Mouse (Mus musculus): ENCODE data around the gene Smarcb1.

Gene Smarcb1

DNA sequence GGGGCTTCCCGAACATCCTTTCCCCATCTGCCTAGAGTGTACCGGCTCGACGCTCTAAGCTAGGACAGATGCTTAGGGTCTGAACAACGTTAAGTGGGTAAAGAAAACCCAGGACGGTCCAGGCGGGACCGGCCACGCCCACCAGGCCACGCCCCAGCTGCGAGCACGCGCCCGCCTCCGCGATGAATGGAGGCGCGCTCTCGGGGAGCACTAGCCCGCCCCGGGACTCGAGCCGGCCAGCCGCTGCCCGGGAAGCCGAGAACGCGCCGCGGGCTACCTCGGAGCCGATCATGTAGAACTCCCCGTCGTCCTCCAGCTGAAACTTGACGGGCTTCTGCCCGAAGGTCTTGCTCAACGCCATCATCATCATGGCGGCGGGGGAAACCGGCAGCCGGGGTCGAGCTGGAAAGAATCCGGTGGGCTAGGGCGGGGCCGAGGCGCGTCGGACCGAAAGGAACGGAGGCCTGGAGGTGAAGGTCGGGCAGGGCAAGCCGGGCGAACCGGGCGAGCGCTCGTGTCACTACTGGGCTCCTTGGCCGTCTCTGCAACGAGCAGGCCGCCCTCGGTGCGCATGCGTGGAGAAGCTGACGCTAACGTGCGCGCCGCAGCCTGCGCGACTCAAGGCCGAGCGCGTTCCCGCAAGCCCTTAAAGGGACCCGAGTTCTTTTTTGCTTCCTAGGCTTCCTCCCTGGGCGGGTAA is at the start of gene Smarcb1:
TSS of gene Smarcb1 (minus strand) at position 592 of the 700 bp plus-strand sequence.
- DNase-seq (ENCODE audit: low spot score in 2 of 2), result peak; percentile 93 to 94

DNA sequence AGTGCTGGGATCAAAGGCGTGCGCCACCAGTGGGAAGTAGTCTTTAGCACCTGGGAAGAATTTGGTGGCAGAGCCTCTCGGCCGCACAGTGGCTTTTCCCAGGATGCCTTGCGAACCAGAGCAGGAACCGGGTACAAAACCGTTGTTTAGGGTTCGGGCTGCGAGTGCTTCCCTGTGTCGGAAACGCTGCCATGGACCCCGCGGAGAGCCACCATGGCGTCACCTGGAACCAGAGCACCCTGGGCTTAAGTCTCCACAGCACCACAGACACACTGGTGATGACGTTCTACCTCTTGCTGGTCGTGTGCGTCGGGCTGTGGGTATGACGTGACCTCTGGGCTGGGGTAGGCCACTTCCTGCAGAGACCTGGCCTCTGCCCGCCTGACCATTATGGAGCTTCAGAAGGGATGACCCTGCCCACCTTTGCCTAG is 33.0 kb upstream of the Smarcb1 start, which contains the start of gene Gm5134:
TSS of gene Gm5134 (plus strand) at position 134 of the 431 bp plus-strand sequence.
- DNase-seq (ENCODE audit: low spot score in 2 of 2), result no peak

DNA sequence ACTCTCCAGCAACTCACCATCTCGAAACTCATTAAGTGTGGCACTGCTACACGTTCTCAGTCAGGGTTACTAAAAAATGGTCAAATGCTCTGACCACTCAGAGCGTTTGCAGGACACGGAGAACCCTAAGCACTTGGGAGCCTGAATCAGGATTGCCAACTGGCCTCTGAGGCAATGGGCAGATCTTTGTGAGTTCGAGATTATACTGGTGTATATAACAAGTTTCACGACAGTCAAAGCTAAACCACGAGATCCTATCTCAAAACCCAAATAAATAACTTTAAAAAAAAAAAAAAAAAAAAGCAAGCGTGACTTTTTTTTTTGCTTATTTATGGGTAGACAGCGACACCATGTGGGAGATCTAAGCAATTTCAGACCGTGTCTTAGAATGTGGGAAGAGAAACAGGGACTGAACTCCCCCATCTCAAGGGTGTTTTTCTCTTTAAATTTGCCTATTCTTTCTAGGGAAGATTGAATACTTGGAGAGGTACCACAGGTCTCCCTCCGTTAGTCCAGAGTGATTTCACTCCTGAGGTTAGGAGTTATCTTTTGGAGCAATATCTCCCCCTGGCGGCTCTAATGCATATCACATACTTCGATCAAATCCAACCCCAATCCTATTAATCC is 30.1 kb upstream of the Smarcb1 start:
- peak in 1 of 2 experiments; percentile 50 for DNase-seq (ENCODE audit: low spot score in 2 of 2)

DNA sequence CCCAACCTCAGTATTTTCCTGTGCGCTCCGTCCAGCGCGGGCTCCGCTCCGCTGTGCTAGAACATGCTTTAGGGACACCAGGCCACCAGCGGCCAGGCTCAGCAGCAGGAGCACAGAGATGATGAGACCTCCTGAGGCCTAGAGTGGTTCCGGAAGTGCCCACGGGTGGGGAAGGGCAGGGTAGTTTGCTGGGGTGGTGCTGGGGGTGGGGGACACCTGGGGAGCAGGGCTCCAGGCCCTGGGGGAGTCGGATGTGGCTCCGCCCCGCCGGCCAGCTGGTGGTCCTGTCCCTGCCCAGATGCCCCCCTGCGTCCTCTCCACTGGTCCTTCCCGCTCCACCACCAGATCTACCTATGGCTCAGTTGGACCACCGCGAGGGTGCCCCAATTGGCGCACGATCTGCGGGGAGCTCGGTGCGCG is 29.4 kb upstream of the Smarcb1 start:
- peak; percentile 70 for DNase-seq (ENCODE audit: low spot score in 2 of 2)

DNA sequence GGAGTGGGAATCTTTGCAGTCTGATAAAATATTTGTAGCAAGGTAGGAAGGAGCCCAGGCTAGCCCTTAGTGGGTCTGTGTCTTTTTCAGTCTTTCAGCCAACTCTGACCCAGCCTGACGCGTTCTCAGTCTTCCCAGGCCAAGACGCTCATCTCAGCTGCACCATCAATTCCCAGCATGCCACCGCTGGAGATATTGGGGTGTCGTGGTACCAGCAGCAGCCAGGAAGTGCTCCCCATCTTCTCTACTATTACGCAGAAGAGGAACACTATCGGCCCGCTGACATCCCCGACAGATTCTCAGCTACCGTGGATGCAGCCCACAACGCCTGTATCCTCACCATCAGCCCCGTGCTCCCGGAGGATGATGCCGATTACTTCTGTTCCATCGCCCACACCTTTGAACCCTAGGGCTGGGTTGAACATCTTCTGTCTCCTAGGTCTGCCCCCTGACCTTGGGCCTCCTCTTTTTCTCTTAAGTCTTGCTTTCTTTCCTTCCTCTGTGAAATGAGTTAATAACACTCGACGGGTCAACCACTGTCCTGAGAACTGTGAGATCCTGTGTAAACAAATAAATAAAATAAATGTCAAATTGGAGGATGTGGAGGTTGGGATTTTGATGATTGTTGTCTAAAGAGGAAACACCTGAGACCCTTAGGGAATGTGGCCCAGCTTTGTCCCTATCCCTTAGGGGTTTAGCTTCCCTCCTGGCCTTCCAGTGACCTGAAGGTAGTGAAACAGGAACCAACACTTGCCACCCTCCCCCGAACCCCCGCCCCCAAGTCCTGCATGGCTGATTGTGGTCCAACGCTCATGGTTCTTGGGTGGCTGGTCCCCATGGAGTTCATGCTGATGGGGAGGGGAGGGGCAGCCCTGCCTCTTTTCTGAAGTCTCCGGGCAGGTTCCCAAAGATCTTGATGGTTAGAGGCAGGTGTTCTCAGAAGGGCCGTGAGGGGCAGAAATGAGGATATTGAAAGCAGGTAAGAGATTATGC is 27.9 kb upstream of the Smarcb1 start:
- DNase-seq (ENCODE audit: low spot score in 2 of 2), result peak; percentile 84 to 86

DNA sequence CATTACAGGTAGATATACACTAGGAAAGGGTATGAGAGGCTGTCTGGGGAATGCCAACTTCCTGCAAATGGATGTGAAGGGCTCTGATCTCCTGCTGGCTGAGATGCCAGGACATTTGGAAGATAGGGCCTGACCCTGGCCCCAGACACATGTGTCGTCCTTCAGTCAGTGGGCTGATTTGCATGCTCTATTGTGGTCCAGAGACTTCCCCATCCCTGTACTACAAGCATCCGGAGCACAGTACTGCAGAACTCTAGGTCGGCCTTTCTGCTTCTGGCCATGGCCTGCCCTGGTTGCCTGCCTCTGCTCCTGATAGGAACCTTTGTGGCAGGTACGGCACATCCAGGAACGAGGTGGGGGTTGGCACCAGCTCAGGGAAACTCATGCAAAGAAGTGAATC is 26.7 kb upstream of the Smarcb1 start:
- peak; percentile 57 to 63 for DNase-seq (ENCODE audit: low spot score in 2 of 2)

DNA sequence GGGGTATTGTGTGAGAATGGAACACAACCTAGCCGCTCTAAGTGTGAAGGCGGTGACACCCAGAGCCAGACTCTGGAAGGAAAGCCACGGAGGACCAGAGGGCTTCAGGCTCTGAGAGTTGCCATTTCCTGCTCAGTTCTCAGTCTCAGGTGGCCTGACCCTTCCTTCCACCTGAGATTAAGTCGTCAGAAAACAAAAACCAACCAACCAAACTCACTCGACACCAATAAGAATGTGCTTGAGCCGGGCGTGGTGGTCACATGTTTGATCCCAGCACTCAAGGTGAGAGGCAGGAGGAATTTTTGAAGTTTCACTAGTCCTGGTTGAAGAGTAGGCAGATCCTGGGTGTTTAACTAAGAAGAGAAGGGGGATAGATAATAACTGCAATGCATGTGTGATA is 24.5 kb upstream of the Smarcb1 start:
- no peak for DNase-seq (ENCODE audit: low spot score in 2 of 2)

DNA sequence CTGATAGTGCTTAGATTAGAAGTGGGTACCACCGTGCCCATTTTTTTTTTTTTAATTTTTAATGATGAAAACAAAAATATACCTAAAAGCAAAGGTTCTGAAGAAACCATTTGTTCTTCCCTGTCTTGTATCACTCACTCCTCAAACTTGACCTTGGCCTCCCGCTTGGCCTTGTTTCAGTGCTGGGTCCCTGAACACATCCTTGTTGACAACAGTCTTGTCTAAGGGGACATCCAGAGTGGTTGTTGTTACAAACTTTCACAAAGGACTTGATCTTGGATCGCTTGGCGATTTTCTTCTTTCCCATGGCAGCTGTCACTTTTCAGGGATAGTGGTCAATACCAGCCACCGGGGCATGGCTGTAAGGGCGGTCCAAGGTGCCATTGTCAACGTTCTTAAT is 23.8 kb upstream of the Smarcb1 start:
- DNase-seq (ENCODE audit: low spot score in 2 of 2), result no peak

DNA sequence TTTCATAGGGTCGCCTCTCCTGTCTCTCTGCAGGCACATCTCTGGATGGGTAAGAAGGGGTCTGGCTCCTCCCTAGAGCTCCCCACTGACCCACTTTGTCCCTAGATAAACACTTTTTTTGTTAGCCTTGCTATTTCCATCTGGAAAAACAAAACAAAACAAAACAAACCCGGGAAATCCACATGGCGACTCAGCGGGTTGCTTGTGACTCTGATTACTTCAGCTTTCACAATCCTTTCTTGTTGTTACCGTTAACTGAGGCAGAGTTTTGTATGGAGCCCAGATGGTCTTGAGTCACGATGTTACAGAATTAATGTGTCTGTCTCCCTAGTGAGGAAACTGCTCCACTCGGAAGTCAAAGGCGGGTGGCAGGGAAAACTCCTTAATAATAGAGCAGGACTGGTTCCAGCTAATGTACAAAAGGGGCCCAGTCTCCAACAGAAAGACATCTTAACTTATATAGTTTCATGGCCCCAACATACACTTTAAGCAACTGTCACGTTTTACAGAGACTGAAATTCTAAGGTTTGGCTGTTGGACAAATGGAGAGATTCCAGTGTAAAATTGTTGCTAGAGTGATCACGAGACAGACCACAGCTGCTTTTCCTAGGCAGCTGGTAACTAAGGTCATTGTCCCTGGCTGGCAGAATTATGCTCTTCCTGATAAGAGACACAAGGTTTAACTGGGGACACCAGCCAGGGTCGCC is 22.8 kb upstream of the Smarcb1 start:
- no peak for DNase-seq (ENCODE audit: low spot score in 2 of 2)

DNA sequence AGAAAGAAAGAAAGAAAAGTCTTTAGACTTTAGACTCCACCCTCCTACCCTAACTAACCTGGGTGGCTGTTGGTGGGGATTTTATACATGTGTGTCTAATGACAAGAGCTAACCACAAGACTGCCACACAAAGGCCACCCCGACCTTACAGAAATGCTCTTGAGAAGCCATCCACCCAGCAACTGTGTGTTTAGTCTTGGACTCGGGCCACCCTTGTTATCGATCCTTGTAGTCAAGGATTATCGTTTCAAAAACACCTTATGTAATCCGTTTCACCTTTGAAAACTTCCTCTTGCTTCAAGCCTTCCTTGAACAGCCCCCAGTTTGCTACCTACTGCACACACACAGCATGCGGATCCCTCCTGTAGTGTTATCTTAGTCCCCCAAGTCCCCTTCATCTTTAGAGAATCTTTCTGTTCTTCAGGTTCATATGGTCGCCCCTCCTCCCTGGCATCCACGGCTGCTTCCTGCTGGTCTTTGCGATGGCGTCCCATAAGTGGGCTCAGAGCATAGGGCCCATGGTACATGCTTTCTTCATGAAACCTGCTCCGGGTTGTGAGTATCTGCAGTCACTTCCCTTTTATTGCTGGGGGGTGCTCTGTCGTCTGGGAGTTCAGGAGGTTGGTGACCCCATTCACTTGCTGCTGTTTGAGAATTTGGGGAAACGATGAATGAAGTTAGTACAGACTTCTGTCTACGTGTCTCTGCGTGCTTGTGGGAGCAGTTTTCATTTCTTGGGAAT is 21.5 kb upstream of the Smarcb1 start, which contains the start of gene Vpreb3:
TSS of gene Vpreb3 (plus strand) at position 322 of the 742 bp plus-strand sequence.
- no peak for DNase-seq (ENCODE audit: low spot score in 2 of 2)

DNA sequence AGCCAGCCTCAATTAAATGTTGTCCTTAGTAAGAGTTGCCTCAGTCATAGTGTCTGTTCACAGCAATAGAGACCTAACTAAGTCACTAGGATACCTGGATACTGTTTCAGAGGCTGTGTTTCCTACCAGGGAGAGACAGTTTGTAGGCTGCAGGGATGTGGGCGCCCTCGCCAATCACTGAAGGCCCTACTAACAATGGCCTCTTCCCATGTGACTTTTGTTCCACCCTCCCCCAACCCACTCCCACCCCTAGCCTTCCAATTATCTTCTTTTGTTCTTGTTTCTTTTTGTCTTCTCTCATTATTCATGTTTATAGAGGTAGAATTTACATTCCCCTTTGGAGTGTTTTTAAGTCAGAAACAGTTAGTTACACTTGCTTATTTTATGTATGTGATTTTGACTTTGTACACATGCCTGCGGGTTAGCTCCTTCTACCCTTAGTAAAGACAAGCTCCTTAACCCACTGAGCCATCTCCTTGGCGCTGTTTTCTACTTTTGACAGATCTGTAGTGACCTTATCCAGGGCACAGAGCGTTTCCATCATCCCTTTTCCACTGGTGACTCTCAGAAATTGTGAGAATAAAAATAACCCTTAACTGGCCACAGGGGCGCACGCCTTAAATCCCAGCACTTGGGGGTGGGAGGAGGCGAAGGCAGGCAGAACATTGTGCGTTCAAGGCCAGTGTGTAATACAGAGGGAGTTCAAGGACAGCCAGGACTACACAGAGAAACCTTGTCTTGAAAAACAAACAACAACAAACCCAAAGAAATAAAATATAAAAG is 19.8 kb upstream of the Smarcb1 start:
- no peak for DNase-seq (ENCODE audit: low spot score in 2 of 2)

DNA sequence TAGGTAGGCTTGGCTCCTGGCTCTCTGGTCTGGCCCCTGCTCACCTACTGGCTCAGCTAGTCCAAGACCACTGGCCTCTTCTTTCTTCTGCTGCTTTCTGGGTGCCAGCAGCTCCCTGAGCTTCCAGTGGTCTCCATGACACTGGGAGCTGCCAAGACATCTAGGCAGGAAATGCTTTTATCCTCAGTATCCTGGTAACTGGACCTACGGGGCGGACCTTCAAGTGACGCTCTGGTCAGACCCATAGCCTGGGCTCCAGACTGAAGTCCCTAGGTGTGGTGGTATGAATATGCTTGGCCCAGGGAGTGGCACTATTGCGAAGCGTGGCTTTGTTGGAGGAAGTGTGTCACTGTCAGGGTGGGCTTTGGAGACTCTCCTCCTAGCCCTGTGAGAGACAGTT is 19.1 kb upstream of the Smarcb1 start, which contains the start of gene Gm867:
TSS of gene Gm867 (minus strand) at position 153 of the 400 bp plus-strand sequence.
- no peak for DNase-seq (ENCODE audit: low spot score in 2 of 2)

DNA sequence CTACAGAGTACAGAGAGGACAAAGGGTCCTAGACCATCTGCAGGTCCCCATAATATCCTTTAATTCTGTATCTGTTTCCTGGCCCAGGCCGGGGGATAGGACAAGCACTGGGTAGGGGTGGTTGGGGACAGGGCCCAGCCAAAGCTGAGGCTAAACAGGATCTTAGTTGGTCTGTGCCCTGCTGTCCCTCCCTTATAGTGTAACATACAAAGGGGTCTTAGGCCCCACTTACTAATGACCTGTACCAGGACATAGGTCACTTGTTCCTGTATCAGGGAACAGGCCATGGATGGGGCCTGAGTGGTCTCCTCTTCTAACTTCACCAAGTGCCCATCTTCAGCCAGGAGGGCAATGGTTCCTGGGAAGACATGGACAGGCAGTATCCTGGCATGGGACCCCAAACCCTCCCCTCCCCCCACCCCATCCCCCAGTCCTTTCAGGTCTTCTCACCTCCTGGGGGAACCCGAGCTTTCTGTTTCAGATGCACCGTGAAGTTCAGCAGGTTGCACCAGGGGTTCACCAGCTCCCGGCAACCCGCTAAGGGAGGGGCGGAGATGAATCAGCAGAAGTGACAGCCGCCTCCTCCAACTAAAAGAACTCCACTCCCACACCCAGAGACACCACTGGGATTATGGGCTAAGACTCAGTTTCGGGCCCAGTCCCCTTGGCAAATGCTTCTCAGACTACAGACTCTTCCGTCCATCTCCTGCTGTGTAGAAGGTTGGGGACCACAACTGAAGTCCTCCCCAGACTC is 18.2 kb upstream of the Smarcb1 start:
- peak; percentile 54 to 75 for DNase-seq (ENCODE audit: low spot score in 2 of 2)

DNA sequence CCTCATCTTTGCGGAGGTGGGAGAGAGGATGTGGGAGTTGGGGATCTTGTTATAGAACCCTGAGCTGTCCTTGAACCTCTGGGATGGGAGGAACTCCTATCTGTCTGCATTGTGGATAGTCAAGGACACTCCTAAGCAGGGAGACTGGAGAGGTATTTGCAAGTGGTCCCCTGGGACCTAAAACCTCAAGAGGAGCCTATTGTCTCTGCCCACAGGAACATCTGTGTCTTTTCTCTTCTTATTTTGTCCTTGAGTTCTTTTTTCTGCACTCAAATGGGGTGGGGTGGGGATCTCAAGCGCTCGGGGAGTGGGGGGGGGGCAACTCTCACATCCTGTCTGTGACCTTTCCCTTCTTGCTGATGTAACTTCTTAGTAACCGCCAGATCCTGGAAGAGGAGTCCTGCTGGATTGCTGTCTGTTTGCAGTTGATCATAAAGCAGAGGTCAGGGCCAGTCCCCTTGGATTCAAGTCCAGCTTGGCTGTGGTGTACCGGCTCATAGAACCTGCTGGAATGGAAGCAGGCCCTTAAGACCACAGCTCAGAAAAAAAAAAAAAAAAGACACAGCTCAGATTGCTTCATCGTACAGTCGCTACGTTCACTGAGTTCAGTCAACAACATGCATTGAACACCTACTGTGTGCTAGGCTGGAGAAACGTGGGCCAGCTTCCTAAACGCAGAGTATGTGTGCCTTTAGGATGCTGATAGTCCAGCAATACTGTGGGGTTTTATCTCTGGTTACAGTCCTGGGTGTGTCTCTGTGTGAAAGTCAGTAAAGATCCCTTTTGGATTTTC is 16.6 kb upstream of the Smarcb1 start:
- peak; percentile 53 to 57 for DNase-seq (ENCODE audit: low spot score in 2 of 2)

DNA sequence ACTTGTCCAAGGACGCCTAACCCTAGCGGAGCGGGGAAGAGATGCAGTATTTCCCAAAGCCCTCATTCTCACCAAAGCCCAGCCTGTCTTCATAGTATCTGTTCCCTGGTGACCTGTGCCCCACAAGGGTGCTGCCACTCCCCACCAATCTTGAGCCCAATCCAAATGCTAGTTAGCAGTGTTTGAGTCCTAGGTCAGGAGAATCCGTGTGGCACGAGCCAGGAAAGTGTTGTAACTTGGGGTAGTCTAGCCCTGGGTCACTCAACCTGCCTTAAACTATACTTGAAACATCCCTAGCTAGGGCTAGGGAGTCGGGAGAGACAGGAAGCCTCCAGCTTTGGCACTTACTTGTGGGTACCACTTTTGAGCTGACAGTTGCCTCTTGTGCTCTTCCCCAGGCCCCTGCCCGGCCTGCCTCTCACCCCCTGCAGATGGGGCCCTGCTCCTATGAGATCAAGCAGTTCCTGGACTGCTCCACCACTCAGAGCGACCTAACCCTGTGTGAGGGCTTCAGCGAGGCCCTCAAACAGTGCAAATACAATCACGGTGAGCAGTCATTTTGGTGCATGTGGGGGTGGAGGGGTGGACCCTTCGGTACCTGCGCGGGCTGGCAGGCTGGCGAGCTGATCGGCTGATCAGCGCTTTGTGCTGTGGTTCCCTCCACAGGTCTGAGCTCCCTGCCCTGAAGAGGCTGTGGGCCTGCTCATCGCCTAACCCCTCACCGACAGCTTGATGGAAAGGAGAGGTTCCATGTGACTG is 15.7 kb upstream of the Smarcb1 start:
- DNase-seq (ENCODE audit: low spot score in 2 of 2), result peak; percentile 35 to 36

DNA sequence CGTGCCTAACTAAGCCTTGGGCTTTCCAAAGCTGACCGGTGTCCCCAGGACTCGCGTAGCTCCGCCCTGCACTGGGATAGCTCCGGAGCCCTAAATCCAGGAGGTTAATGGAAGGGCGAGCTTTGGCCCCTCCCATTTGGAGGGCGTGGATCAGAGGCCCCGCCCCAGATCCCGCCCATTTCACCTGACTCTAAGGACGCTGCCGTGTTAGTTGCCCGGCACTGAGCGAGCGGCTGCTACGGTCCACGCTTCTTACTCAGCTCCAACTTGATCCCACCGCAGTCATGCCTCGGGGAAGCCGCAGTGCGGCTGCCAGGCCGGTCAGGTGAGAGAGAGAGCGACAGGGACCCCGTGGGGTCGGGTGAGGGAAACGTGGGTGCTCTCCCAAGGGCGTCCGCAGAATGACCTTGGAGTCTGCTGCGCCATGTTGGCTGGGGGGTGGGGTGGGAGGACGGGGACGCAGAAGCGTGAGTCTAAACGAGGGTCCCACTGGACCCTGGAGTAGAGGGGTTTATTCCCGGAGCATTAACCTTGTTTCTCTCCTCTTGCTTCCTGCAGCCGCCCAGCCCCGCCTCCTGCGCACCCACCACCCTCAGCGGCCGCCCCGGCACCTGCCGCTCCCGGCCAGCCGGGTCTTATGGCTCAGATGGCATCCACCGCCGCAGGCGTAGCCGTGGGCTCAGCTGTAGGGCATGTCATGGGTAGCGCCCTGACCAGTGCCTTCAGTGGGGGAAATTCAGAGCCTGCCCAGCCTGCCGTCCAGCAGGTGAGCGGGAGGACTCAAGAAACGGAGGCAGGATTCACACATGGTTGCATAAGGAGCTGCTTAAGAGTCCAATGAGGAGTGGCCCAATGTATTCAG is 14.5 kb upstream of the Smarcb1 start, which contains the start of gene Mmp11:
TSS of gene Mmp11 (minus strand) at position 817 of the 862 bp plus-strand sequence.
- DNase-seq (ENCODE audit: low spot score in 2 of 2), result peak; percentile 58 to 66
